Mouse (Mus musculus) forebrain, embryonic 15.5 days (tissue): ENCODE results near the gene Ankrd9. TPM values are rescaled to one million over a fixed set of nuclear protein-coding genes. Genes with fewer than 3 reads are reported as not detected.

Experiments used
- ATAC-seq: fragments of 200-750 bp; cut with Nextera tagmentation; replicated peaks from 2 replicates; pipeline ENCODE4 v1.8.0; 2017; ENCODE audit warnings: mild to moderate bottlenecking, moderate TSS enrichment, moderate library complexity
- H3K27ac ChIP-seq: fragments of 300-500 bp; sonication (generic); replicated peaks from 2 replicates; pipeline ENCODE4 v1.5.1; 2015; ENCODE audit warnings: mild to moderate bottlenecking, inconsistent platforms
- H3K27me3 ChIP-seq: fragments of 300-500 bp; sonication (generic); 2 replicates; pipeline ENCODE4 v1.6.1; 2015; ENCODE audit warnings: inconsistent platforms
- H3K36me3 ChIP-seq: fragments of 300-500 bp; sonication (generic); 2 replicates; pipeline ENCODE4 v1.6.1; 2015; ENCODE audit warnings: mild to moderate bottlenecking, inconsistent platforms
- H3K4me1 ChIP-seq: fragments of 300-500 bp; sonication (generic); 2 replicates; pipeline ENCODE4 v1.6.1; 2015; ENCODE audit warnings: inconsistent platforms
- H3K4me2 ChIP-seq: fragments of 300-500 bp; sonication (generic); replicated peaks from 2 replicates; pipeline ENCODE4 v1.6.1; 2015; ENCODE audit warnings: mild to moderate bottlenecking, inconsistent platforms
- H3K4me3 ChIP-seq: fragments of 300-500 bp; sonication (generic); 2 replicates; pipeline ENCODE4 v1.5.1; 2015; ENCODE audit warnings: mild to moderate bottlenecking, inconsistent platforms
- H3K9ac ChIP-seq: fragments of 300-500 bp; sonication (generic); replicated peaks from 2 replicates; pipeline ENCODE4 v1.6.1; 2015; ENCODE audit warnings: mild to moderate bottlenecking, inconsistent platforms
- H3K9me3 ChIP-seq: fragments of 300-500 bp; sonication (generic); 2 replicates; pipeline ENCODE4 v1.6.1; 2016; ENCODE audit warnings: inconsistent platforms
- WGBS: fragments of 180-500 bp; shearing (Covaris S2); methylation state at CpG from one replicate; pipeline ENCODE4 v1.1.7; 2015; ENCODE audit warnings: mixed read lengths; 5-methylcytosine and 5-hydroxymethylcytosine counted together
- polyA plus RNA-seq: library from polyadenylated mRNA; unstranded; fragments of >200 nt; fragmentation: Nextera tagmentation; extraction: Ambion mirVana; gene quantifications from 2 replicates; pipeline ENCODE4 v1.2.1, GENCODE M21; 2015

Gene Ankrd9
- 5.0 and 6.5 TPM in 2 replicates for polyA plus RNA-seq

- Histone ChIP-seq H3K27ac (0 out of 2 replicates have a peak within 1 kb of the TSS, but pooled peaks have one; percentile 28), H3K4me3 (peak within 1 kb of the TSS; percentile 76), H3K27me3 (no peaks in the 10 kb centered on the region), H3K9me3 (no peaks in the 10 kb centered on the region), H3K4me1 (peaks cover 14% of the 10 kb centered on the region), H3K9ac (peak within 1 kb of the TSS; percentile 74), H3K4me2 (peak within 1 kb of the TSS; percentile 95), H3K36me3 (peaks cover 5% of the 10 kb centered on the region)
- WGBS, result under 1% methylated on average over 90 of the region's 90 CpGs
- peak; percentile 98 for ATAC-seq
Observed at GRCm38 (mm10) chr12:110978607-110979406, at the start of gene Ankrd9. Gene Ankrd9, minus strand, starts transcription at chr12:110979040.

DNA sequence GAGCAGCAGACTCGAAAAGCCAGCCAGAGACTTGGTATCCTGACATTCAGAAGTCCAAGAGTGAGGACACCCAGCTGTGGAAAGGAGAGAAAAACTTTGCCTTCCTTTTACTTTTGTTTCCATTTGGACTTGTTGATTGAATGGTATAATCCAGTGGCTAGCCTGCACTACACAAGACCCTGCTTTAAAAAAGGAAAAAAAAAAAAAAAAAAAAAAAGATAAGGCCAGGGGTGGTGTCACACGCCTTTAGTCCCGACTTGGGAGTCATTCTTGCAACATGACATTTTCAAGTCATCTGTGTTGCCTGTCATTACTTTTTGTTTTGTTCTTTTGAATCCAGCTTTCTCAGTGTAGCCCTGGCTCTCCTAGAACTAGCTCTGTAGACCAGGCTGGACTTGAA, 42.7 kb upstream of the Ankrd9 start:
- H3K36me3 ChIP-seq, result no peaks in the 10 kb centered on the region
- H3K9ac ChIP-seq, result no peak overlapping the region
- H3K4me2 ChIP-seq, result no peak overlapping the region
- no peak overlapping the region for H3K27ac ChIP-seq
- H3K9me3 ChIP-seq, result no peaks in the 10 kb centered on the region
- H3K4me3 ChIP-seq, result no peak overlapping the region
- no peaks in the 10 kb centered on the region for H3K27me3 ChIP-seq
- no peaks in the 10 kb centered on the region for H3K4me1 ChIP-seq
- no peak for ATAC-seq
- WGBS, result 64% methylated on average over 3 of the region's 3 CpGs

DNA sequence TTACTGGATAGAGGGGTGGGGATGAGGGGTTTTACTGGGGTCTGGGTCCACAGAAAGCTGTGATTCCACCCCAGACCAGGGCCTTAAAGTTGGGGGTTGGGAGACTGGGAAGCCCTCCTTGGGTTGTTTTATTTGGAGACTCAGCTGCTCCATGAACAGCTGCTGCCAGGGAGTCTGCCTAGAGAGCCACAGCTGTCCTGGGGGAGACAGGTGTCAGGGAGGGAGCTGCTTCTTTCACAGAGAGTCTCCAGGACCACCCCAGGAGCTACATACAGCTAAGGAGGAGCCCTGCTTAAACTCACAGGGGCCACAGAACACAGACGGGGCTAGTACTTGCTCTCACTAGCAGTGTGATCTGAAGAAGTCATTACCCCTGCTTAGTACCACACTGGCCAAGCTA, 42.3 kb upstream of the Ankrd9 start:
- H3K9ac ChIP-seq, result no peak overlapping the region
- H3K4me1 ChIP-seq, result no peaks in the 10 kb centered on the region
- H3K9me3 ChIP-seq, result no peaks in the 10 kb centered on the region
- no peak overlapping the region for H3K4me3 ChIP-seq
- H3K4me2 ChIP-seq, result no peak overlapping the region
- WGBS, result 35% methylated on average over 1 of the region's 1 CpGs
- no peak for ATAC-seq
- H3K27ac ChIP-seq, result no peak overlapping the region
- H3K27me3 ChIP-seq, result no peaks in the 10 kb centered on the region
- H3K36me3 ChIP-seq, result no peaks in the 10 kb centered on the region

GRCm38 (mm10) chr12:111019086-111019485, 40.2 kb upstream of the Ankrd9 start:
- WGBS, result 93% methylated on average over 2 of the region's 2 CpGs
- H3K4me1 ChIP-seq, result no peaks in the 10 kb centered on the region
- H3K9me3 ChIP-seq, result no peaks in the 10 kb centered on the region
- H3K27ac ChIP-seq, result no peak overlapping the region
- no peak overlapping the region for H3K9ac ChIP-seq
- ATAC-seq, result no peak
- no peak overlapping the region for H3K4me2 ChIP-seq
- no peaks in the 10 kb centered on the region for H3K36me3 ChIP-seq
- no peaks in the 10 kb centered on the region for H3K27me3 ChIP-seq
- no peak overlapping the region for H3K4me3 ChIP-seq

GRCm38 (mm10) chr12:111018068-111018467, 39.2 kb upstream of the Ankrd9 start:
- Histone ChIP-seq H3K27ac (no peak overlapping the region), H3K4me3 (no peak overlapping the region), H3K4me2 (no peak overlapping the region), H3K27me3 (no peaks in the 10 kb centered on the region), H3K4me1 (no peaks in the 10 kb centered on the region), H3K9me3 (no peaks in the 10 kb centered on the region), H3K9ac (no peak overlapping the region), H3K36me3 (no peaks in the 10 kb centered on the region)
- no peak for ATAC-seq
- 92% methylated on average over 11 of the region's 11 CpGs for WGBS

- H3K4me1 ChIP-seq, result no peaks in the 10 kb centered on the region
- no peak for ATAC-seq
- no peak overlapping the region for H3K4me3 ChIP-seq
- no peaks in the 10 kb centered on the region for H3K9me3 ChIP-seq
- 79% methylated on average over 3 of the region's 3 CpGs for WGBS
- H3K36me3 ChIP-seq, result no peaks in the 10 kb centered on the region
- H3K27me3 ChIP-seq, result no peaks in the 10 kb centered on the region
- H3K27ac ChIP-seq, result no peak overlapping the region
- no peak overlapping the region for H3K4me2 ChIP-seq
- no peak overlapping the region for H3K9ac ChIP-seq
Observed at GRCm38 (mm10) chr12:111016807-111017206, 38.0 kb upstream of the Ankrd9 start.

DNA sequence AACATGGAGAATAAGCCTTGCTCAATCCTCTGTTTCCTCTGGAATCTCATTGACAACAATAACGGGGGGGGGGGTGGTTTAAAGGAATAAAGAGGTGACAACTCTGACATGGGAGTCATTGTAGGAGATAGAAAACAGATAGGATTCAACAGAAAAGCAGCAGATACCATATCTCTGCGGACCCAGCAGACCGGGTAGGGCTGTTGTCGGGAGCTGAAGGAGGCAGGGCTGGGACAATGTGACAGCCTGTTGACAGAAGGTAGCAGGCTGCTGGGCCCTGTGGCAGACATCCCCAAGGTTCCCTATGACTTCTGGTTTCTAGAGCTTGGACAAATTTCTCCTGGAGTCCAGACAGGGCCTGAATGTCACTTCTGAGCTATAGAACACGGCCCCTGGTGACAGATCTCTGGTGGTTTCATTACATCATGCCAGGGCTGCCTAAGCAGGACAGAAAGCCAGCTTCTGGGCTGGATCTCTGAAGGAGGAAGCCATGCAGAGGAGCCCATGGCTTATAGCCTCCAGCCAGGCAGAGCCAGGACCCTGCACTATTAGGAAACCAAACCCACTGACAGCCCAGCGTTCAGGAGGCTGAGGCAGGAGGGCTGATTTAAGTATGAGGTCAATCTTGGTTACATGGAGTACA, 30.9 kb upstream of the Ankrd9 start:
- Histone ChIP-seq H3K9ac (no peak overlapping the region), H3K27ac (no peak overlapping the region), H3K27me3 (no peaks in the 10 kb centered on the region), H3K4me3 (no peak overlapping the region), H3K4me2 (no peak overlapping the region), H3K36me3 (no peaks in the 10 kb centered on the region), H3K9me3 (no peaks in the 10 kb centered on the region), H3K4me1 (peaks cover 13% of the 10 kb centered on the region)
- no peak for ATAC-seq
- WGBS, result 77% methylated on average over 6 of the region's 6 CpGs

- H3K9me3 ChIP-seq, result no peaks in the 10 kb centered on the region
- H3K36me3 ChIP-seq, result no peaks in the 10 kb centered on the region
- no peak overlapping the region for H3K4me2 ChIP-seq
- H3K27ac ChIP-seq, result peak overlapping the region; percentile 11; the same call in 1 of the 2 replicates
- ATAC-seq, result no peak
- no peaks in the 10 kb centered on the region for H3K27me3 ChIP-seq
- H3K9ac ChIP-seq, result no peak overlapping the region
- WGBS, result 67% methylated on average over 11 of the region's 11 CpGs
- no peak overlapping the region for H3K4me3 ChIP-seq
- H3K4me1 ChIP-seq, result peaks cover 13% of the 10 kb centered on the region
Observed at GRCm38 (mm10) chr12:111008500-111009490, 30.0 kb upstream of the Ankrd9 start.

GRCm38 (mm10) chr12:111007134-111008103, 28.6 kb upstream of the Ankrd9 start:
- Histone ChIP-seq H3K4me3 (no peak overlapping the region), H3K4me1 (peaks cover 13% of the 10 kb centered on the region), H3K9ac (no peak overlapping the region), H3K27me3 (no peaks in the 10 kb centered on the region), H3K4me2 (no peak overlapping the region), H3K36me3 (no peaks in the 10 kb centered on the region), H3K27ac (no peak overlapping the region), H3K9me3 (no peaks in the 10 kb centered on the region)
- 74% methylated on average over 14 of the region's 14 CpGs for WGBS
- ATAC-seq, result no peak

DNA sequence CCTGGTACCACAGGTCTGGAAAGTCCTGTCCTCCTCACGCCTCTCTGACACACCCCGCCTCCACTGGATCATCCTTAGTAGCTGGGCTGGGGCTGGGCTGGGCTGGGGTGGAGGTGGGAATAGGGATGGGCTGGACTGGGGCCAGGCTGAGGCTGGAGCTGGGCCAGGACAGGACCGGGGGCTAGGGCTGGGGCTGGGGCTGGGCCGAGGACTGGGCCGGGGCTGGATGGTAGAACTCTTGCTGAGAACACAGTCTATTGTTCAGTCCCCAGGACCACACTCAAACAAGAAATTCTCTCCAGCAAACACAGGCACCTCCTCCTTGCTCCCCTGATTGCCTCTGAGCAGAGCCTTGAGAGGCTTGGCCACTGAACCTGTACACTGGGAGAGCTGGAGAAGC, 27.5 kb upstream of the Ankrd9 start:
- H3K27me3 ChIP-seq, result no peaks in the 10 kb centered on the region
- H3K36me3 ChIP-seq, result no peaks in the 10 kb centered on the region
- 46% methylated on average over 5 of the region's 5 CpGs for WGBS
- H3K9ac ChIP-seq, result no peak overlapping the region
- H3K9me3 ChIP-seq, result no peaks in the 10 kb centered on the region
- H3K4me2 ChIP-seq, result no peak overlapping the region
- H3K27ac ChIP-seq, result no peak overlapping the region
- no peak overlapping the region for H3K4me3 ChIP-seq
- peaks cover 13% of the 10 kb centered on the region for H3K4me1 ChIP-seq
- ATAC-seq, result no peak

GRCm38 (mm10) chr12:111005803-111006202, 27.0 kb upstream of the Ankrd9 start:
- H3K36me3 ChIP-seq, result no peaks in the 10 kb centered on the region
- peaks cover 13% of the 10 kb centered on the region for H3K4me1 ChIP-seq
- no peak overlapping the region for H3K9ac ChIP-seq
- ATAC-seq, result no peak
- H3K9me3 ChIP-seq, result no peaks in the 10 kb centered on the region
- H3K4me2 ChIP-seq, result no peak overlapping the region
- no peak overlapping the region for H3K27ac ChIP-seq
- WGBS, result 75% methylated on average over 6 of the region's 6 CpGs
- H3K27me3 ChIP-seq, result no peaks in the 10 kb centered on the region
- H3K4me3 ChIP-seq, result no peak overlapping the region
